Mouse (Mus musculus) myocyte (in vitro differentiated cells): ENCODE data around the gene Arpc1b.

Source experiments
- E2F4 ChIP-seq: IDR thresholded peaks from one replicate; pipeline ENCODE4 v1.6.1; 2011; ENCODE audit warnings: mild to moderate bottlenecking, control low read depth, moderate library complexity; ENCODE audit not compliant: insufficient read depth
- MAX ChIP-seq: IDR thresholded peaks from one replicate; pipeline ENCODE4 v1.6.1; 2011; ENCODE audit warnings: low read depth, mild to moderate bottlenecking, control low read depth
- MYOD1 ChIP-seq, 3 experiments: IDR thresholded peaks; one replicate each; pipeline ENCODE4 v1.6.1; 2011; ENCODE audit warnings: control low read depth in 2 of 3, low read depth in 2 of 3, mild to moderate bottlenecking in 2 of 3, moderate library complexity in 1 of 3; ENCODE audit not compliant: insufficient read length in 2 of 3, control insufficient read depth in 1 of 3
- POLR2A ChIP-seq: IDR thresholded peaks from one replicate; pipeline ENCODE4 v1.6.1; 2011; ENCODE audit warnings: low read depth, mild to moderate bottlenecking, control low read depth, moderate library complexity; ENCODE audit not compliant: insufficient read length
- POLR2AphosphoS2 ChIP-seq: IDR thresholded peaks from one replicate; pipeline ENCODE4 v1.6.1; 2011; ENCODE audit warnings: low read depth, control low read depth; ENCODE audit not compliant: insufficient read length
- REST ChIP-seq: IDR thresholded peaks from one replicate; pipeline ENCODE4 v1.6.1; 2011; ENCODE audit warnings: mild to moderate bottlenecking, control low read depth, moderate library complexity; ENCODE audit not compliant: insufficient read depth, insufficient read length
- TCF12 ChIP-seq: IDR thresholded peaks from one replicate; pipeline ENCODE4 v1.6.1; 2011; ENCODE audit warnings: mild to moderate bottlenecking, control low read depth; ENCODE audit not compliant: poor library complexity, insufficient read depth, severe bottlenecking

DNA sequence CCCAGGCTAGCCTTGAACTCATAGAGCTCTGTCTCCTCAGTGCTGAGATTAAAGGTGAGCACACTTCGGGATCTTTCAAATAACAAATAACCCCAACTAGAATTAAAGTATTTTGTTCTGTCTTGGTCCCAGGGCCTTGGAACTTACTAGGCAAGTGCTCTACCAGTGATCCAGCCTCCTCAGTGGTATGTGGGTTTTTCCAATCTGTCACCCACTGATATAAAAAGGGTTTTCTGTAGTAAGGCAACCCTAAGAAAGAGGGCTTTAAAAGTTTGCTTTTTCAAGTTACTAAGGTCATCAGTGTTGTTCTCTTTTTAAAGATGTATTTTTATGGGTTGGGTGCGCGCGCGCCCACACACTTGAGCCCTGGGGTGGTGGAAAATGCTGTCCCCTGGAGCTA lies 1.7 kb downstream of the Arpc1b start:
- TF ChIP-seq MYOD1 (IDR thresholded peaks at IDR 0.05; ENCODE audit: control insufficient read depth in 1 of 3, insufficient read length in 2 of 3, low read depth in 2 of 3), result no peak
- TF ChIP-seq MAX, result no peak
- no peak for TF ChIP-seq POLR2A
- no peak for TF ChIP-seq REST
- TF ChIP-seq TCF12, result no peak
- no peak for TF ChIP-seq POLR2AphosphoS2
- TF ChIP-seq E2F4, result no peak
